Mouse (Mus musculus) testis, adult 2 months (tissue): Measurements from ENCODE around the gene Nfyc. TPM values are rescaled to one million over a fixed set of nuclear protein-coding genes. Genes with fewer than 3 reads are reported as not detected.

Experiments
- H3K27ac ChIP-seq: fragments of 200-500 bp; 2 replicates; pipeline ENCODE4 v1.5.1; 2012; ENCODE audit warnings: low read depth, low read length; ENCODE audit not compliant: control insufficient read depth, insufficient read depth
- H3K27me3 ChIP-seq: fragments of 200-500 bp; 2 replicates; pipeline ENCODE4 v1.6.1; 2012; ENCODE audit warnings: mild to moderate bottlenecking, low read length, moderate library complexity; ENCODE audit not compliant: control insufficient read depth, insufficient read depth
- H3K36me3 ChIP-seq: fragments of 200-500 bp; 2 replicates; pipeline ENCODE4 v1.6.1; 2012; ENCODE audit warnings: mild to moderate bottlenecking, low read length; ENCODE audit not compliant: control insufficient read depth, insufficient read depth
- H3K4me1 ChIP-seq: fragments of 200-500 bp; 2 replicates; pipeline ENCODE4 v1.6.1; 2012; ENCODE audit warnings: low read length; ENCODE audit not compliant: control insufficient read depth, insufficient read depth
- H3K4me3 ChIP-seq: fragments of 200-500 bp; 2 replicates; pipeline ENCODE4 v1.5.1; 2012; ENCODE audit warnings: low read depth, mild to moderate bottlenecking, low read length, moderate library complexity, mixed read lengths; ENCODE audit not compliant: control insufficient read depth
- CTCF ChIP-seq: fragments of 200-500 bp; IDR thresholded peaks from 2 replicates; pipeline ENCODE4 v1.5.1; 2012; ENCODE audit warnings: low read depth, mild to moderate bottlenecking, inconsistent platforms, low read length, moderate library complexity; ENCODE audit not compliant: control insufficient read depth, insufficient read depth, insufficient replicate concordance
- POLR2A ChIP-seq: fragments of 200-500 bp; IDR thresholded peaks from 2 replicates; pipeline ENCODE4 v1.6.1; 2012; ENCODE audit warnings: low read depth, mild to moderate bottlenecking, inconsistent platforms, low read length, moderate library complexity; ENCODE audit not compliant: control insufficient read depth
- polyA plus RNA-seq: library from polyadenylated mRNA; depleted of rRNA; stranded (reverse); fragments of >200 nt; gene quantifications from 2 replicates; pipeline ENCODE4 v1.2.3, GENCODE M21; 2012

Nfyc gene
- polyA plus RNA-seq, 1 experiment, result 70.3 TPM

DNA sequence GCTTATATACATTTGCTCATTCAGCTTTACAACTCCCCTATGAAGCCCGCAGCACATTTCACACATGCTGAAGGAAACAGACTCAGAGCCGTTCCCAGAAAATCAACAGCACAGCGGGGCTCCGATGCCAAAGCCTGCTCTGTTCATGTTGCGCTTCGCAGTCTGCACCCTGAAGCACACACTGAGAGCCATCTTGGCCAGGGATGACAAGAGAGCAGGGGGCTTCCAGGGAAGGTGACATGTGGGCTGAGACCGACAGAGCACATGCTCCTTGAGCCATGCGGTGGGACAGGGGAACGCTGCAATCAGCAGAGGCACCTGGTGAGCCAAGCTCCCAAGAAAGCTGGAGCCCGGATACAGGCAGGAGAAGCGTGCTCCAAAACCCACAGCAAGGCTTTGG lies 18.1 kb upstream of the Nfyc start:
- H3K36me3 ChIP-seq, result no peaks in the 10 kb centered on the region
- H3K4me3 ChIP-seq, result no peak overlapping the region
- peaks cover 2% of the 10 kb centered on the region for H3K4me1 ChIP-seq
- no peak for TF ChIP-seq CTCF
- no peak for TF ChIP-seq POLR2A
- no peaks in the 10 kb centered on the region for H3K27me3 ChIP-seq
- H3K27ac ChIP-seq, result no peak overlapping the region

DNA sequence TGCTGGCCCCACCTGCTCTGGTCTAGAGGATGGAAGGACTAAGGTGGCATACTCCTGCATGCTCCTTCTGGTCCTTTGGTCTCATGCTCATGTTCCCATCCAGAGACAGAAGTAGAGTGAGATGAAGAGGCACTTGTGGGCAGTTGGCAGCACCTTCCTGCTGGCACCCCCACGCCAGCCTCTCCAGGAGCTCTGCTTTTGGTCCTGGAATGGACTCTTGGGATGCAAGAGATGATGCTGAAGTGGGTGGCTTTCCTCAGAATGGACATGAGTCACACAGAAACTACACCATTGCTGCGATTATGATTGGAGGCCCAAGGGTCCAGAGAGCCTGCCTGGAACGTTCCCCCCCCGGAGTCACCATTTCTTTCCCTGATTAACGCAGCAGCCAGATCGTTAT lies 17.5 kb upstream of the Nfyc start:
- Histone ChIP-seq H3K4me3 (no peak overlapping the region), H3K4me1 (no peaks in the 10 kb centered on the region), H3K27me3 (no peaks in the 10 kb centered on the region), H3K27ac (no peak overlapping the region), H3K36me3 (no peaks in the 10 kb centered on the region)
- TF ChIP-seq POLR2A (no peak), CTCF (no peak)

DNA sequence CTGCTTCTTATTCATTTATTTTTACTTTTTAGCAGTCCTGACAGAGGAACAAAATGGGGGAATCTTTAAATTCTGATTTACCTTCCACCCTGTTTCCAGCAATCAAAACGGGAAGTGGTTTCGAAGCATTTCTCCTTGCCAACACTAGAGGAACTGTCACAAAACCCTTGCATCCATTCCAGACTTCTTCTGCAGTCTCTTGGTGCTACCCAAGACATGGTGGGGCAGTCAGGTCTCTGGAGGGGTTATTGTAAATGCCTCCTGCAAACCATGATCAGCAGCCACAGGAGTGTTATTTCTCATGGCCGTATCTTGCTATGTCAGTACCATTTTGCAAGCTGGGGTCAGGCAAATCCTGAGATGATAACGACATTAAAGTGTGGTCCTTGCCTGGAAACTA lies 13.7 kb upstream of the Nfyc start:
- no peaks in the 10 kb centered on the region for H3K4me1 ChIP-seq
- no peak overlapping the region for H3K27ac ChIP-seq
- no peak overlapping the region for H3K4me3 ChIP-seq
- TF ChIP-seq POLR2A (no peak), CTCF (no peak)
- no peaks in the 10 kb centered on the region for H3K27me3 ChIP-seq
- no peaks in the 10 kb centered on the region for H3K36me3 ChIP-seq

DNA sequence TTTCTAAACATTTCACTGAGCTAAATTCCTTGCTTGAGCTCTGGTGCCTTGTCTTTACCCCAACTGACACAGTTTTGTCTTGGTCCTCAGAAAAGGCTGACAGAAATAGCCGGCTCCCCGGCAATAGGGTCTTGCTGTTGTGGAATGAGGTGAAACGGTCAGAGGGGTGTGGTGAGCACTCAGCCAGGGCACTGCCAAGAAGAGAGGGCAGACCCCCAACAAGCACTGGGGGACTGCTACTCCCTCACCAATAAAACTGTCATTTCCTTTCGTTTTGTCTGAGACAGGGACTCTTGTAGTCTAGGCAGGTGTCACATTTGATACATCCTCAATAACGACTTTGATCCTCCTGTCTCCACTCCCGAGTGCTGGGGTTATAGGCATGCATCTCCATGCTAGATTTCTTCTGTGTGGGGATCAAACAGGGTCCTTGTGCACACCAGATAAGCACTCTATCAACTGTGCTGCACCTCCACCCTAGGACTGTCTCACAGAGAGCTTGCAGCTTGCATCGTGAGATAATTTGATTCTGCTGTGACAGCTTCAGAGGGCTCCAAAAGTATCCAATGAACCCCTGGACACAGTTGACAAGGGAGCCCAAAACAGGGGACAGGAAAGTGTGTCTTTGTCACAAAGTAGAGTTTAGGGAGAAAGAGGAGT lies 13.2 kb upstream of the Nfyc start:
- Histone ChIP-seq H3K4me1 (no peaks in the 10 kb centered on the region), H3K27ac (no peak overlapping the region), H3K27me3 (no peaks in the 10 kb centered on the region), H3K4me3 (no peak overlapping the region), H3K36me3 (no peaks in the 10 kb centered on the region)
- TF ChIP-seq CTCF, result no peak
- no peak for TF ChIP-seq POLR2A

DNA sequence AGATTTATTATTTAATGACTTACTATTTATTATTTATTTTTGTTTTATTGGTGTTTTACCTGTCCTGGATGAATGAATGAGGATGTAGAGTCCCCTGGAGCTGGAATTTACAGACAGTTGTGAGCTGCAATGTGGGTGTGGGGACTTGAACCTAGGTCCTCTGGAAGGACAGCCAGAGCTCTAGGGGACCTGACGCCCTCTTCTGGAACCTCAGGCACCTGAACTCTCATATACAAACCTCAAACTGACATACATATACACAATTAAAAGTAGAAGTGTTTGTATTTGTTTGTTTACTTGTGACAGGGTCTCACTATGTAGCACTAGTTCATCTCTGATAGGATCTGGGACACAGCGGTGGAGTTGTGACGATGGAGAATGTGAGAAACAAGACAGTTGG lies 10.0 kb upstream of the Nfyc start:
- no peak overlapping the region for H3K27ac ChIP-seq
- TF ChIP-seq CTCF (no peak), POLR2A (no peak)
- H3K4me1 ChIP-seq, result no peaks in the 10 kb centered on the region
- no peaks in the 10 kb centered on the region for H3K27me3 ChIP-seq
- H3K36me3 ChIP-seq, result no peaks in the 10 kb centered on the region
- H3K4me3 ChIP-seq, result no peak overlapping the region

DNA sequence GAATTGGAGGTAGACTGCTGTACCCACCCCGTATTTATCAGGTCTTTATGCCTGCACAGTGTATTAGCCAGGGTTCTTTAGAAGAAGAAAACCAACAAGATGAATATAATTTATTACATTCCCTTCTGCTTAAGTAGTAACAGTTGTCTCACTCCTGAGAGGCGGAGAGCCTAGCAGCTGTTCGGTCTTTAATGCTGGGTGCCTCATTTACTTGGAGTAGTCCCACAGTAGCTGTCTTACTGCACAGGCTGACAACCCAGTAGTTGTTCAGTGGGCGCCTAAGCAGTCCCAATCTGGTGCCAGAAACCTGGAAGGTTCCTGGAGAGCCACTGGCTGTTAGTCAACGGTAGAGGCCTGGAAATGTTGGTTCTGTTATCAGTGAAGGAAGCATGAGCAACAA lies 605 bp downstream of the Nfyc start:
- Histone ChIP-seq H3K4me3 (no peak overlapping the region), H3K27me3 (no peaks in the 10 kb centered on the region), H3K27ac (no peak overlapping the region), H3K4me1 (peaks cover 5% of the 10 kb centered on the region; the same call in 1 of the 2 replicates), H3K36me3 (no peaks in the 10 kb centered on the region)
- TF ChIP-seq CTCF, result no peak
- no peak for TF ChIP-seq POLR2A

DNA sequence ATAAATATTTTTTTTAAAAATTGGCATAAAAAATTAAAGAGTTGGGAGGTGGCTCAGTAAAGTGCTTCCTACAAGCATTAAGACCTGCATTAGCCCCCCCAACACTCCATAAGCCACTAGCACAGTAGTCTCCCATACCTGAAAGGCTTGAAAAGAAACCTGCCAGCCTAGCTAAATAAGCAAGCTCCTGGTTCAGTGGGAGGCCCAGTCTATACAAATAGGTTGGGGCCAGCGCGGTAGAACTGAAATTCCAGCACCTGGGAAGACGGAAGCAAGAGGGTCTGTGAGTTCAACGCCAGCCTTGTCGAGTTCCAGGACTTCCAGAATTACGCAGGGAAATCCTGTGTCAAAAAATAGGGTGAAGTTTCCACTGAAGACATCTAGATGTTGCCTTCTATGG lies 5.0 kb downstream of the Nfyc start:
- TF ChIP-seq POLR2A (no peak), CTCF (no peak)
- H3K4me3 ChIP-seq, result no peak overlapping the region

DNA sequence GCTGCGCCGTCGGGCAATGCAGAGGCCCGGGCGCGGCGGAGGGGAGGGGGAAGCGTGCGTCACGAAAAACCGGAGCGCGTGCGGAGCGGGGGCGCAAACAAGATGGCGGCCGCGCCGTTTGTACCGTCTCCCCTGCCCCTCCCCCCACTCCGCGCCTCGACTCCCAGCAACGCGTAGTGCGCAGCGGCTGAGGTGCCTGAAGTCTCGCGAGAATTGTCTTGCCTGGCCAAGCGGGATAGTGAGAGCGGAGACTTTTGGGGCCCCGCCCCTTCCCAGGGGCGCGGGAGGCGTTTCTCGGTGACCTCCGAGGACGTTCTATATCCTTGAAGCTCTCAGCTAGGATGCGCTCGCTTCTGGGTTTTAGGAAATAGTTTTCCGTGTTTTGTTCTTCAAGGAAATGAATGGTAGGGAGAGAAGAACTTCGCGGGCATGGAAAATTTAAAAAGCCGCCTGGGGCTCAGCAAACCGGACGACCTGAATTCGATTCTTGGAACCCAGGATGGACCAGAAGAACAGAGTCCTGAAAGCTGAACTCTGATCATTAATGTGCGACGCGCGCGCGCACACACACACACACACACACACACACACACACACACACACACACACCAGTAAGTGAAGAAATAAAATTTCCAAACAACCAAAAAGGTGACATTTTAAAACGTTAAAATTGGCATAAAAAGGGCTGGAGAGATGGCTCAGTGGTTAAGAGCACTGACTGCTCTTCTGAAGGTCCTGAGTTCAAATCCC lies 5.6 kb downstream of the Nfyc start:
- Histone ChIP-seq H3K4me3 (peak overlapping the region; percentile 95), H3K36me3 (no peaks in the 10 kb centered on the region), H3K27ac (peak overlapping the region; percentile 98), H3K4me1 (peaks cover 9% of the 10 kb centered on the region), H3K27me3 (no peaks in the 10 kb centered on the region)
- TF ChIP-seq CTCF, result no peak
- 0 out of 2 replicates have a peak, but pooled peaks have one; percentile 39 for TF ChIP-seq POLR2A

More for the DNA sequence above, 5.0 kb downstream of the Nfyc start:
- Histone ChIP-seq H3K27ac (peak overlapping the region; percentile 1; the same call in 1 of the 2 replicates), H3K4me1 (peaks cover 9% of the 10 kb centered on the region), H3K36me3 (no peaks in the 10 kb centered on the region), H3K27me3 (no peaks in the 10 kb centered on the region)
